Mouse (Mus musculus) induced T-regulatory cell, adult 2 months (primary cell): ENCODE measurements around the gene Hist1h4j.

Source experiments
- DNase-seq: peaks from one replicate; pipeline ENCODE4 v3.0.0-alpha.2; 2012; ENCODE audit warnings: low read depth

Hist1h4j gene

GRCm38 (mm10) chr13:21727948-21728572, 6.8 kb upstream of the Hist1h4j start:
- no peak for DNase-seq

- no peak for DNase-seq
These were observed 5.3 kb upstream of the Hist1h4j start for GRCm38 (mm10) chr13:21729544-21729943.

GRCm38 (mm10) chr13:21733466-21733865, 1.4 kb upstream of the Hist1h4j start:
- DNase-seq, result peak; percentile 31

GRCm38 (mm10) chr13:21734010-21734905, 606 bp upstream of the Hist1h4j start:
- DNase-seq, result peak; percentile 92

- no peak for DNase-seq
These were observed 10.1 kb downstream of the Hist1h4j start for GRCm38 (mm10) chr13:21745006-21745405.

- DNase-seq, result peak; percentile 69
These were observed 14.7 kb downstream of the Hist1h4j start for GRCm38 (mm10) chr13:21749387-21750158.

GRCm38 (mm10) chr13:21750159-21751017, 15.5 kb downstream of the Hist1h4j start, which contains the start of gene Hist1h4k:
Gene Hist1h4k, minus strand, starts transcription at chr13:21750505.
- DNase-seq, result peak; percentile 91

- peak; percentile 35 for DNase-seq
These were observed 16.6 kb downstream of the Hist1h4j start for GRCm38 (mm10) chr13:21751417-21751816.

- DNase-seq, result no peak
These were observed 17.0 kb downstream of the Hist1h4j start for GRCm38 (mm10) chr13:21751827-21752226.

GRCm38 (mm10) chr13:21752356-21752755, 17.5 kb downstream of the Hist1h4j start:
- DNase-seq, result peak; percentile 47

GRCm38 (mm10) chr13:21753051-21753523, 18.2 kb downstream of the Hist1h4j start:
- DNase-seq, result peak; percentile 67

GRCm38 (mm10) chr13:21753524-21754285, 18.8 kb downstream of the Hist1h4j start, which contains the start of the genes Hist1h2ak and Hist1h2bn:
Gene Hist1h2ak, minus strand, starts transcription at chr13:21753827.
Gene Hist1h2bn, plus strand, starts transcription at chr13:21754123.
- peak; percentile 94 for DNase-seq

- DNase-seq, result peak; percentile 81
These were observed 19.6 kb downstream of the Hist1h4j start for GRCm38 (mm10) chr13:21754294-21755001.

GRCm38 (mm10) chr13:21755707-21756106, 20.8 kb downstream of the Hist1h4j start:
- no peak for DNase-seq

- DNase-seq, result peak; percentile 95
These were observed 44.2 kb downstream of the Hist1h4j start for GRCm38 (mm10) chr13:21778814-21779766.

GRCm38 (mm10) chr13:21779767-21780731, 45.2 kb downstream of the Hist1h4j start, which contains the start of gene Hist1h1b:
Gene Hist1h1b, minus strand, starts transcription at chr13:21780625.
- peak; percentile 83 for DNase-seq

GRCm38 (mm10) chr13:21781021-21781555, 46.2 kb downstream of the Hist1h4j start:
- DNase-seq, result no peak
